Mouse (Mus musculus) kidney, adult 2 months (tissue): Measurements from ENCODE around the gene Nceh1. TPM values are rescaled to one million over a fixed set of nuclear protein-coding genes. Genes with fewer than 3 reads are reported as not detected.

Source experiments
- DNase-seq: peaks from one replicate; pipeline ENCODE4 v3.0.0; 2021
- H3K27ac ChIP-seq: fragments of 200-500 bp; 2 replicates; pipeline ENCODE4 v1.5.1; 2012; ENCODE audit warnings: low read depth, low read length, control low read depth, inconsistent platforms; ENCODE audit not compliant: insufficient read depth
- H3K27me3 ChIP-seq: fragments of 200-500 bp; replicated peaks from 2 replicates; pipeline ENCODE4 v1.6.1; 2012; ENCODE audit warnings: mild to moderate bottlenecking, moderate library complexity, low read length, inconsistent platforms; ENCODE audit not compliant: control insufficient read depth, insufficient read depth
- H3K36me3 ChIP-seq: fragments of 200-500 bp; 2 replicates; pipeline ENCODE4 v1.6.1; 2012; ENCODE audit warnings: mild to moderate bottlenecking, moderate library complexity, low read length, inconsistent platforms; ENCODE audit not compliant: control insufficient read depth, insufficient read depth
- H3K4me1 ChIP-seq: fragments of 200-500 bp; 2 replicates; pipeline ENCODE4 v1.6.1; 2011; ENCODE audit warnings: low read length; ENCODE audit not compliant: control insufficient read depth, insufficient read depth
- H3K4me3 ChIP-seq: fragments of 200-500 bp; 2 replicates; pipeline ENCODE4 v1.5.1; 2011; ENCODE audit warnings: mild to moderate bottlenecking, low read depth, low read length, control low read depth; ENCODE audit not compliant: insufficient read depth
- CTCF ChIP-seq: fragments of 200-500 bp; conservative IDR thresholded peaks from 2 replicates; pipeline ENCODE4 v1.5.1; 2011; ENCODE audit warnings: low read depth, mild to moderate bottlenecking, control low read depth, low read length, moderate library complexity, mixed read lengths; ENCODE audit not compliant: insufficient read depth, insufficient read length
- POLR2A ChIP-seq: fragments of 200-500 bp; IDR thresholded peaks from one replicate; pipeline ENCODE4 v1.6.1; 2011; ENCODE audit warnings: low read depth, low read length, control low read depth
- WGBS: fragments of 180-500 bp; shearing (Covaris S2); methylation state at CpG from one replicate; pipeline ENCODE4 v1.1.7; 2018; 5-methylcytosine and 5-hydroxymethylcytosine counted together
- polyA plus RNA-seq: library from polyadenylated mRNA; depleted of rRNA; stranded (reverse); fragments of >200 nt; gene quantifications from 2 replicates; pipeline ENCODE4 v1.2.3, GENCODE M21; 2012

Gene Nceh1
- polyA plus RNA-seq, 1 experiment: 141 TPM

DNA sequence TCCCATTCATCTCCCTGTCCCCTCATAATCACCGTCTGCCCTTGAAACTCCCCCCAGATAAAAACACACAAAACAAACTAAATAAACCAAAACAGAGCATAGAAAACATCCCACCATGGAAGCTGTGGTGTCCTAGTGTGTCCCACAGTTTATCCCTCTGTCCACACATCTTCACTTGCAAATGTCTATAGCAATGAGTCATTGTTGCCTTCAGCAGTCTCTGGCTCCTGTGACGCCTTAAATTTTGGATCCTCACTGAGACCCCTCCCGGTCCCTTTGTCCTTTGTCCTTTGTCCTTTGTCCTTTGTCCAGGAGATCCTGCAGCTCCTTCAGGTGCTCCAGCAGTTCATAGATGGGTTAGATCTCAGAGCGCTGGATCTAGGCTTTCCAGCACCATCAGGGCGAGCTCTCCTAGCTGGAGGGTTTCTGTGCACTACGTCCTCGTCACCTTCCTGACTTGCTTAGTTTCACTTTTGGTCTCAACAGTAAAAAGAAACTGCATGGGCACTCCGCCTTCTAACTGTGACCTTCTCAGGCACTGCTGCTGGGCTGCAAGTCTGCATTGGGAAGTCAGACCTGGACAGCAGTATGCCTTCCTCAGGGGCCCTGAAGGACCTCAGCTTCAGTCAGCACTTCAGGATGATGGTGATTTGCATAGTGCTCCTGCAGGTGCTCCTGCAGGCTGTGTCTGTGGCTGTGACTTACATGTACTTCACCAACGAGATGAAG, 134.0 kb downstream of the Nceh1 start, which contains the start of gene Tnfsf10:
Gene Tnfsf10 (plus strand): TSS at position 470 of the 729 bp plus-strand sequence.
- 30% methylated on average over 9 of the region's 9 CpGs for WGBS
- no peaks in the 10 kb centered on the region for H3K27me3 ChIP-seq
- TF ChIP-seq CTCF (no peak), POLR2A (peak; percentile 44)
- DNase-seq: peak; percentile 87
- H3K4me3 ChIP-seq: peak within 1 kb of the TSS; percentile 99
- H3K36me3 ChIP-seq: no peaks in the 10 kb centered on the region
- H3K27ac ChIP-seq: peak within 1 kb of the TSS; percentile 100
- peaks cover 5% of the 10 kb centered on the region; the same call in 1 of the 2 replicates for H3K4me1 ChIP-seq

GRCm38 (mm10) chr3:27317288-27318024, 134.7 kb downstream of the Nceh1 start:
- no peak for DNase-seq
- 14% methylated on average over 4 of the region's 4 CpGs for WGBS
- Histone ChIP-seq H3K27me3 (no peaks in the 10 kb centered on the region), H3K27ac (peak overlapping the region; percentile 100), H3K36me3 (no peaks in the 10 kb centered on the region), H3K4me1 (peaks cover 11% of the 10 kb centered on the region), H3K4me3 (peak overlapping the region; percentile 99)
- TF ChIP-seq CTCF (no peak), POLR2A (no peak)

DNA sequence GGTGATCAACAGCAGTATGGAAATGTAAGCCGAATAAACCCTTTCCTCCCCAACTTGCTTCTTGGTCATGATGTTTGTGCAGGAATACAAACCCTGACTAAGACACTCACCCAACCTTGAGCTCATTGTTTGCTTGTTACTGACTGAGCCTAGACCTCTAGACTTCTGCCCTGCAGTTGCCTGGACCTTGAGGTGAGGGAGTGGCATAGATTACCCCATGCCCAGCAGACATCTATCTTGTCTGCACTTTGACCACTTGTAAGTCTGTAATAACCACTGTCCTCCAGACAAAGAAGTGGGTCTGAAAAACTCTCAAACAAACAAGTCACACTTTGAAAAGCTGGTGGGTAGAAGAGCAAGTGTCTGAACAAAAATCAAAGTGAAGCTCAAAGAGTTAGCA, 136.9 kb downstream of the Nceh1 start:
- Histone ChIP-seq H3K27ac (peak overlapping the region; percentile 95), H3K4me1 (peaks cover 25% of the 10 kb centered on the region), H3K4me3 (peak overlapping the region; percentile 35), H3K27me3 (no peaks in the 10 kb centered on the region), H3K36me3 (no peaks in the 10 kb centered on the region; the same call in 1 of the 2 replicates)
- DNase-seq: peak; percentile 84
- 67% methylated on average over 1 of the region's 1 CpGs for WGBS
- TF ChIP-seq CTCF (no peak), POLR2A (no peak)

DNA sequence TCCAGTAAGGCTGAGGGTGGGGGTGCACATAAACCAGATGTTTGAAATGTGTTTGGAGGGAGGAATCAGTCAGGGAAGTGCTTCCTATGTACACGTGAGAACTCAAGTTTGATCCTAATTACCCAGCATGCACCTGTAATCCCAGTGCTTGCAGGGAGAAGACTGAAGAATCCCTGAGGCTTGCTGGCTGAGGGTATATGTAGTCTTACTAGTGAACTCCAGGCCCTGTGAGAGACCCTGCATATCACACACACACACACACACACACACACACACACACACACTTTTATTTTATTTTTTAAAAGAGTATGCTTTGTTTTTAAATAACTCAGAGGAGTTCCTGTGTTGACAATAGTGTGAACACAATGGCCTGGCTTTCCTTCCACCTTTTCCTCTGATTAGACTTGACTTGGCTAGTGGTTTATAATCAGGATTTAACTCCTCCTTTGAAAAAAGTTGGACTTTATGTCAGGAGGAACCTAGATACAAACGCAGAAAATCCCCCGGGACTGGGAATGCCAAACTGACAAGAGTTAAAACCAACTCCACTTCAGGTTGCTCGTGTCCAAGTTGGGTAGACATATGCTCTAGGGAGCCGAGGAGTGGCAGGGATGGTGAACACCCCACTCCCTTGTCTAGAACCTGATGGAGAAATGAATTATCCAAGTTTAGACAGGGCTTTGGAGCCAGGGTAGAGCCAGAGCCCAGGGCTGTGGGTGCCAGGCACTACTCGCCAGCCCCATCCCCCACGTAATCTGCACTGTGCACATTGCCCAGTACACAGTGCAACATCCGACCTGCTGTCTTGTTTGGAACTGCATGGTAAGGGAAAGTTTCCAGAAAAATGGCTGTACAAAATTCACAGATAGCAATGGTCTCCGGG, 138.1 kb downstream of the Nceh1 start:
- H3K27ac ChIP-seq: peak overlapping the region; percentile 95
- 46% methylated on average over 9 of the region's 9 CpGs for WGBS

DNA sequence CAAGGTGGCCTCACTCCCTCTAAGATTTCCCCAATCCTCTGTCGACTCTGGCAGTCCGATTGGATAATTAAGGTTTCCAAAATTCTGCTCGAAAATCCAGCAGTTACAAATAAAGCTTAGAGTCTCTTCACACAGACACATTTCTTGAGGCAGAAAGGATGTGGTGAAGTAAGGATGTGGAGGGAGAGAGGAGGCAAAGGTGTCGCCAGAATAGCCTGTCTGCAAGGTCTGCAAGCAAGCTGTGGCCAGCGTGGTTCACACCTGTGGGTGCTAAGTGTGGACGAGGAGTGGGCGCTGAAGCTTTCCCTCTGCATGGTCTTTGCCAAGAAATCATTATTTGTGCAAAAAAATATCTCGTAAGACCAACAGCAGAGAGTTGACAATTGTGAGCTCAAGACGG, 139.8 kb downstream of the Nceh1 start:
- DNase-seq: no peak
- peak overlapping the region; percentile 96 for H3K27ac ChIP-seq
- 65% methylated on average over 9 of the region's 9 CpGs for WGBS
- no peaks in the 10 kb centered on the region for H3K27me3 ChIP-seq
- peaks cover 6% of the 10 kb centered on the region; the same call in 1 of the 2 replicates for H3K36me3 ChIP-seq
- peaks cover 41% of the 10 kb centered on the region for H3K4me1 ChIP-seq
- no peak overlapping the region for H3K4me3 ChIP-seq
- TF ChIP-seq CTCF: no peak
- TF ChIP-seq POLR2A: no peak

More for the DNA sequence above, 138.1 kb downstream of the Nceh1 start:
- peak; percentile 90 for DNase-seq
- Histone ChIP-seq H3K36me3 (peaks cover 1% of the 10 kb centered on the region; the same call in 1 of the 2 replicates), H3K4me3 (peak overlapping the region; percentile 7), H3K27me3 (no peaks in the 10 kb centered on the region), H3K4me1 (peaks cover 32% of the 10 kb centered on the region)
- TF ChIP-seq POLR2A (no peak), CTCF (0 out of 2 replicates have a peak, but pooled peaks have one; percentile 13)

- peaks cover 6% of the 10 kb centered on the region; the same call in 1 of the 2 replicates for H3K36me3 ChIP-seq
- H3K27me3 ChIP-seq: no peaks in the 10 kb centered on the region
- 20% methylated on average over 5 of the region's 5 CpGs for WGBS
- peaks cover 41% of the 10 kb centered on the region for H3K4me1 ChIP-seq
- H3K4me3 ChIP-seq: no peak overlapping the region
- peak; percentile 87 for DNase-seq
- no peak for TF ChIP-seq CTCF
- TF ChIP-seq POLR2A: no peak
- H3K27ac ChIP-seq: peak overlapping the region; percentile 96
Observed at GRCm38 (mm10) chr3:27323551-27323950, 140.8 kb downstream of the Nceh1 start.
